Mouse (Mus musculus): ENCODE data around the gene Gm10053.

Gm10053 gene

GRCm38 (mm10) chr19:24899578-24900544 lies 24.4 kb downstream of the Gm10053 start:
- DNase-seq (ENCODE audit: low spot score), result no peak

DNA sequence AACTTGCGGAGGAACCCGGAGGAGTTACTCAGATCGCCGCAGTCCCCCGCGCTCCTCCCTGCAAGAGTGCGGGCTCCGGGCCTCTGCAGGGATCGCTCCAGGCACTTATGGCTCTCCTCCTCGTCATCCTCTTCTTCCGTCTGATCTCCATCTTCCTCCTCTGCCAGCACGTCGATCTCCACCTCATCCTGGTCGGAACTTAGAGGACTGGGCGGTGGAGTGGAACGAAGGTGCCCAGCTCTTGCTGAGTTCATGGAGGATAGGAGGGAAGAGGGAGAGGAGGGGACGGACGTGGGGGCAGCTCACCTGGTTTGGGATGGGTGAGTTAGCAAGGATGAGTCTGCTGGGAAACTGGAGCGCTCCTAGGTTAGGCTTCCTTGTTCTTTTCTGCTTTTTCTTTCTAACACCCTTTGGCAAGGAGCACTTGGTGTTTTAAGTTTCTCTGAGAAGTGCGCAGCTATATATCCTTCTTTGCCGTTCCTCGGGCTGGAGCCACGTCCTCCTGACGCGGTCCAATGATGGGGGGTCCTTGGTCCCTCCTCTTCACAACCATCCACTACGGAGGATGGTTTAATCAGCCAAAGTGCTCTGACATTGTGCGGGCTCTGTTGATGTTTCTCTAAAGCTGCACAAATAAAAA lies 25.2 kb downstream of the Gm10053 start, which contains the start of gene Foxd4:
Gene Foxd4 (minus strand): TSS at position 617 of the 640 bp plus-strand sequence.
- no peak for DNase-seq (ENCODE audit: low spot score)

DNA sequence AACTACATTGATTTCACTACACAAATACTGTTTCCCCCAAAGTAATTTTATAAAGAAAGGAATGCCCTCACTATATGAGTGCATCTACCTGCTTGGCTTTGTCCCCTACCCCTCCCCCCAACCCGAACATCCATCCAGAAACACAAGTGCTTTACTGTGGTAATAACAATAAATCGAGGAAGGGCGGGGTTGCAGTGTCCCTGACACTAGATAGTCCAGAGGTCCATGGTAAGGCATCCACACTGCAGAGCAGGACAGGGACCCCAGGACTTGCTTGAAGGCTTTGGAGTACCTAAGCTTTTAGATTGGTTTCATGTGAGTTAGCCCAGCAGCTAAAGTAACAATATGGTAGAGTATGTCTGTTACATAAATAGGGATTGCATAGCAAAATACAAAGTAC lies 26.2 kb downstream of the Gm10053 start:
- no peak for DNase-seq (ENCODE audit: low spot score)

GRCm38 (mm10) chr19:24902256-24902655 lies 26.8 kb downstream of the Gm10053 start:
- DNase-seq (ENCODE audit: low spot score), result no peak

DNA sequence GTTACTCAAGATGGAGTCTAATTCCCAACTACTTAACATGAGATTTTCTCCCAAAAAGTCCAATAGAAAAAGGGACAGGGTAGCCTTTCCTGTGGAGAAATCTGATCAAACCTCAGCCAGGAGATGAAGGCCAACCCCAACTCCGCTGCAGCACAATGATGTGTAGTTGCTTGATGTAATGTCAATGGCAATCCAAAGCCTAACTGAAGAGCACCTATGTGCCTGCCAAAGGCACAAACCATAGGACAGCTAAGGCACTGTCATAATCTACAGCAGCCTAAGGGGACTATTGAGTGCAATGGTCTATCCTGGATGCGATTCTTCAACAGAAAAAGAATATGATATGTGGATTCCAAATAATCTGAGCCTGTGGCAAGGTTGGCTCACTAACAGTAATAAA lies 27.3 kb downstream of the Gm10053 start:
- DNase-seq (ENCODE audit: low spot score), result no peak

GRCm38 (mm10) chr19:24907655-24908054 lies 32.2 kb downstream of the Gm10053 start:
- no peak for DNase-seq (ENCODE audit: low spot score)

DNA sequence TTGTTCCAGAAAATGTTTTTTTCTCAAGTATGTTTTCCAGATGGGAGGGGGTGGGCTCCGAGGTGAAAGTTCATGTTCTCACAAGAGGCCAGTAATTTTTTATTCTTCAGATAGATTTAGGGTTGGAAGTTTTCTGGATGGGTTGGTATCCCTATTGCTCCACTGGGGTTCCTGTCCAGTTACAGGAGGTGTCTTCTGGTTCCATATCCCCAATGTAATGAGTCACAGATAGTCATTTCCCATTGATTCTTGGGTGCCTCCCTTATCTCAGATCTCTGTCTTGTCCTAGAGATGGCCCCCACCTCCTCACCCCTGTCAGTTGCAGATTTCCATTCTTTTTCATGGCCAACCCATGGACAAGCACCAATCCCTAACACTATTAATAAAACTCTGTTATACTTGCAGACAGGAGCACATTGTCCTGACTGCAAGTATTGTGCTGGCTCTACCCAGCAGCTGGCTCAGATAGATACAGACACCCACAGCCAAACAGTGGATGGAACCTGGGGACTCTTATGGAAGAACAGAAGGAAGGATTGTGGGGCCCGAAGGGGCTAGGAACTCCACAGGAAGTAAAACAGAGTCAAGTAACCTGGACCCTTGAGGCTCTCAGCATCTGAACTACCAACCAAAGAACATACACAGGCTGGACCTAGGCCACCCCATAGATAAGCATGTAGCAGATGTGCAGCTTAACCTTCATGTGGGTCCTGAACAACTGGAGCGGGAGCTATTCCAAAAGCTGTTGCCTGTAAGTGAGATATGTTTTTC lies 33.1 kb downstream of the Gm10053 start:
- no peak for DNase-seq (ENCODE audit: low spot score)

GRCm38 (mm10) chr19:24920866-24921265 lies 45.4 kb downstream of the Gm10053 start:
- no peak for DNase-seq (ENCODE audit: low spot score)

Data from left cerebral cortex, adult 11 months (tissue).